Mouse (Mus musculus) bone marrow macrophage, adult 2 months (primary cell): ENCODE measurements at regions not wholly inside any gene's neighbourhood (a gene's known extent, or its start where the extent isn't known, plus 50 kb on each side); places are given as distances from the start of the nearest gene placed in this dataset.
"Not testable (repeated sequence)": the region's sequence is repeated elsewhere in the genome, so short reads cannot be mapped to it uniquely, and the experiment has no call there.

Experiments used
- H3K27ac ChIP-seq: 2 replicates; pipeline ENCODE4 v1.5.1; 2012; ENCODE audit warnings: low read depth, low read length; ENCODE audit not compliant: insufficient read depth
- H3K4me1 ChIP-seq: 2 replicates; pipeline ENCODE4 v1.6.1; 2012; ENCODE audit warnings: low read length; ENCODE audit not compliant: control insufficient read depth, insufficient read depth
- H3K4me3 ChIP-seq: 2 replicates; pipeline ENCODE4 v1.5.1; 2012; ENCODE audit warnings: mild to moderate bottlenecking, low read length, moderate library complexity; ENCODE audit not compliant: insufficient read depth
- CTCF ChIP-seq: IDR thresholded peaks from 2 replicates; pipeline ENCODE4 v1.5.1; 2012; ENCODE audit warnings: low read depth, mild to moderate bottlenecking, low read length, moderate library complexity
- POLR2A ChIP-seq: IDR thresholded peaks from 2 replicates; pipeline ENCODE4 v1.6.1; 2012; ENCODE audit warnings: mild to moderate bottlenecking, low read depth, low read length, borderline replicate concordance

GRCm38 (mm10) chr11:12535063-12535462 lies 70.3 kb upstream of the Cobl start:
- TF ChIP-seq CTCF (no peak), POLR2A (no peak)
- no peak overlapping the region for H3K27ac ChIP-seq
- H3K4me3 ChIP-seq = no peak overlapping the region
- H3K4me1 ChIP-seq = no peaks in the 10 kb centered on the region

GRCm38 (mm10) chr11:12532288-12532687 lies 67.5 kb upstream of the Cobl start:
- Histone ChIP-seq H3K4me3 (no peak overlapping the region), H3K27ac (no peak overlapping the region), H3K4me1 (no peaks in the 10 kb centered on the region)
- TF ChIP-seq POLR2A = no peak
- no peak for TF ChIP-seq CTCF

GRCm38 (mm10) chr11:12522063-12522462 lies 57.3 kb upstream of the Cobl start:
- H3K4me1 ChIP-seq, H3K4me3 ChIP-seq, H3K27ac ChIP-seq: not testable (repeated sequence)

- Histone ChIP-seq H3K4me1 (no peaks in the 10 kb centered on the region), H3K4me3 (no peak overlapping the region), H3K27ac (no peak overlapping the region)
- TF ChIP-seq CTCF (no peak), POLR2A (no peak)
These were observed 56.5 kb upstream of the Cobl start for GRCm38 (mm10) chr11:12521286-12521685.

- no peak overlapping the region for H3K27ac ChIP-seq
- no peaks in the 10 kb centered on the region for H3K4me1 ChIP-seq
- TF ChIP-seq POLR2A (no peak), CTCF (no peak)
- no peak overlapping the region for H3K4me3 ChIP-seq
These were observed 51.6 kb upstream of the Cobl start for GRCm38 (mm10) chr11:12516374-12516773.
